Mouse (Mus musculus) CH12.LX (cell line): ENCODE data around the gene Ptma. TPM values are rescaled to one million over a fixed set of nuclear protein-coding genes. Genes with fewer than 3 reads are reported as not detected.

ENCODE experiments used
- DNase-seq: peaks from one replicate; pipeline ENCODE4 v3.0.0-alpha.2; 2013; ENCODE audit errors: extremely low read depth
- H3K27ac ChIP-seq: 2 replicates; pipeline ENCODE4 v1.5.1; 2012; ENCODE audit warnings: low read depth, mild to moderate bottlenecking, control low read depth, moderate library complexity; ENCODE audit not compliant: insufficient read depth
- H3K27me3 ChIP-seq: replicated peaks from 2 replicates; pipeline ENCODE3; 2012; ENCODE audit warnings: inconsistent platforms
- H3K36me3 ChIP-seq, 2 experiments: replicated peaks in 1 of 2; 2 replicates each; pipeline versions ENCODE3 to v1.6.1; 2012; ENCODE audit warnings: inconsistent platforms in 1 of 2, low read length in 1 of 2, mild to moderate bottlenecking in 1 of 2, mixed read lengths in 1 of 2, moderate library complexity in 1 of 2; ENCODE audit not compliant: control insufficient read depth in 1 of 2, insufficient read depth in 1 of 2
- H3K4me1 ChIP-seq, 2 experiments: 2 replicates each; pipeline ENCODE4 v1.6.1; 2012; ENCODE audit warnings: inconsistent platforms in 1 of 2, moderate library complexity in 1 of 2; ENCODE audit not compliant: insufficient read depth in 2 of 2, control insufficient read depth in 1 of 2
- H3K4me2 ChIP-seq: 2 replicates; pipeline ENCODE4 v1.6.1; 2012; ENCODE audit warnings: low read depth, mild to moderate bottlenecking, control low read depth; ENCODE audit not compliant: poor library complexity, insufficient read depth, severe bottlenecking
- H3K4me3 ChIP-seq, 3 experiments: fragments of 150-350 bp in 1 of 3; sonication (generic) in 1 of 3; replicated peaks in 1 of 3; 2 replicates each; pipeline versions ENCODE3 to v1.5.1; 2011 to 2012; ENCODE audit warnings: low read depth in 2 of 3, low read length in 2 of 3, mild to moderate bottlenecking in 2 of 3, moderate library complexity in 2 of 3, control low read depth in 1 of 3, improper control_type of control experiment in 1 of 3, inconsistent platforms in 1 of 3, mixed read lengths in 1 of 3; ENCODE audit not compliant: poor library complexity in 1 of 3
- H3K79me2 ChIP-seq: replicated peaks from 2 replicates; pipeline ENCODE4 v1.6.1; 2012; ENCODE audit warnings: mild to moderate bottlenecking, moderate library complexity; ENCODE audit not compliant: control insufficient read depth, poor library complexity, insufficient read depth, severe bottlenecking; ENCODE audit errors: extremely low read depth
- H3K9ac ChIP-seq: 2 replicates; pipeline ENCODE4 v1.6.1; 2012; ENCODE audit warnings: low read depth, mild to moderate bottlenecking, control low read depth, moderate library complexity; ENCODE audit not compliant: insufficient read depth
- H3K9me3 ChIP-seq: replicated peaks from 2 replicates; pipeline ENCODE3; 2012; ENCODE audit warnings: low read length, inconsistent platforms, mixed read lengths
- BHLHE40 ChIP-seq: IDR thresholded peaks from 2 replicates; pipeline ENCODE4 v1.6.1; 2011; ENCODE audit warnings: mild to moderate bottlenecking, low read depth, low read length, improper control_type of control experiment
- CHD1 ChIP-seq: IDR thresholded peaks from 2 replicates; pipeline ENCODE4 v1.6.1; 2012; ENCODE audit warnings: low read depth, low read length, improper control_type of control experiment, inconsistent platforms
- CHD2 ChIP-seq: IDR thresholded peaks from 2 replicates; pipeline ENCODE4 v1.6.1; 2011; ENCODE audit warnings: low read length, improper control_type of control experiment
- EP300 ChIP-seq: IDR thresholded peaks from 2 replicates; pipeline ENCODE4 v1.6.1; 2011; ENCODE audit warnings: low read length, improper control_type of control experiment
- KAT2A ChIP-seq: IDR thresholded peaks from 2 replicates; pipeline ENCODE4 v1.6.1; 2012; ENCODE audit warnings: low read length, improper control_type of control experiment, inconsistent platforms; ENCODE audit not compliant: insufficient replicate concordance
- MAX ChIP-seq: IDR thresholded peaks from 2 replicates; pipeline ENCODE4 v1.6.1; 2011; ENCODE audit warnings: low read length, improper control_type of control experiment
- MXI1 ChIP-seq: IDR thresholded peaks from 2 replicates; pipeline ENCODE4 v1.6.1; 2011; ENCODE audit warnings: mild to moderate bottlenecking, low read depth, low read length, improper control_type of control experiment
- MYC ChIP-seq: IDR thresholded peaks from 2 replicates; pipeline ENCODE4 v1.6.1; 2011; ENCODE audit warnings: low read depth, mild to moderate bottlenecking, improper control_type of control experiment, low read length
- POLR2A ChIP-seq: IDR thresholded peaks from 2 replicates; pipeline ENCODE4 v1.6.1; 2011; ENCODE audit warnings: low read depth, mild to moderate bottlenecking, improper control_type of control experiment, low read length
- POLR2AphosphoS2 ChIP-seq: IDR thresholded peaks from 2 replicates; pipeline ENCODE4 v1.6.1; 2011; ENCODE audit warnings: low read depth, low read length, improper control_type of control experiment
- RAD21 ChIP-seq: IDR thresholded peaks from 2 replicates; pipeline ENCODE4 v1.6.1; 2011; ENCODE audit warnings: low read depth, mild to moderate bottlenecking, low read length, improper control_type of control experiment, moderate library complexity
- RCOR1 ChIP-seq: conservative IDR thresholded peaks from 2 replicates; pipeline ENCODE4 v1.6.1; 2012; ENCODE audit warnings: low read depth, mild to moderate bottlenecking, inconsistent platforms, low read length, improper control_type of control experiment
- TBP ChIP-seq: conservative IDR thresholded peaks from 2 replicates; pipeline ENCODE4 v1.6.1; 2011; ENCODE audit warnings: low read depth, low read length, improper control_type of control experiment
- TCF12 ChIP-seq: IDR thresholded peaks from 2 replicates; pipeline ENCODE4 v1.6.1; 2014; ENCODE audit warnings: low read depth, mild to moderate bottlenecking, inconsistent platforms, low read length, improper control_type of control experiment
- UBTF ChIP-seq: IDR thresholded peaks from 2 replicates; pipeline ENCODE4 v1.6.1; 2012; ENCODE audit warnings: low read depth, mild to moderate bottlenecking, inconsistent platforms, low read length, improper control_type of control experiment, moderate library complexity
- USF2 ChIP-seq: conservative IDR thresholded peaks from 2 replicates; pipeline ENCODE4 v1.6.1; 2011; ENCODE audit warnings: low read depth, low read length, improper control_type of control experiment
- ZC3H11A ChIP-seq: IDR thresholded peaks from 2 replicates; pipeline ENCODE4 v1.6.1; 2012; ENCODE audit warnings: low read depth, mild to moderate bottlenecking, inconsistent platforms, low read length, improper control_type of control experiment
- ZMIZ1 ChIP-seq: IDR thresholded peaks from 2 replicates; pipeline ENCODE4 v1.6.1; 2012; ENCODE audit warnings: low read depth, mild to moderate bottlenecking, inconsistent platforms, low read length, improper control_type of control experiment
- ZNF384 ChIP-seq: IDR thresholded peaks from 2 replicates; pipeline ENCODE4 v1.6.1; 2012; ENCODE audit warnings: low read depth, low read length, improper control_type of control experiment, inconsistent platforms
- dilution Hi-C: fragments of 300-500 bp; cut with MboI; formaldehyde crosslinking; loops from 2 replicates; pipeline ENCODE4 v1.14.3; 2020; ENCODE audit warnings: low sequenced_read_pairs; ENCODE audit not compliant: extremely low pct_unique_long_range_greater_than_20kb, extremely low pct_ligation_motif_present
- in situ Hi-C: fragments of 300-500 bp; cut with MboI; formaldehyde crosslinking; loops from 3 replicates; pipeline ENCODE4 v1.14.3; 2019; ENCODE audit warnings: low sequenced_read_pairs, low pct_ligation_motif_present, low pct_unique_long_range_greater_than_20kb, mixed read lengths
- polyA plus RNA-seq: library from polyadenylated mRNA; unstranded; fragments of >175 nt; gene quantifications from 2 replicates; pipeline ENCODE4 v1.2.1, GENCODE M21; 2012; ENCODE audit warnings: low read depth; ENCODE audit not compliant: insufficient read length
- total RNA-seq, 2 experiments: library from RNA; depleted of rRNA; stranded (reverse); fragments of 300-350 nt in 1 of 2; fragments of >200 nt in 1 of 2; gene quantifications; 2 replicates each; pipeline ENCODE4 v1.2.3; 2012 to 2014

Ptma gene
- total and polyA plus RNA-seq, 3 experiments = 2,835 to 5,324 (median 5,084) TPM

GRCm38 (mm10) chr1:86489901-86490300, 36.6 kb upstream of the Ptma start:
- Histone ChIP-seq H3K36me3 (no peaks in the 10 kb centered on the region), H3K27ac (no peak overlapping the region), H3K27me3 (no peaks in the 10 kb centered on the region), H3K4me3 (no peak overlapping the region), H3K79me2 (no peaks in the 10 kb centered on the region; the same call in 1 of the 2 replicates), H3K4me1 (peaks cover 24 to 53% of the 10 kb centered on the region in 2 experiments), H3K4me2 (no peak overlapping the region), H3K9me3 (no peaks in the 10 kb centered on the region), H3K9ac (no peak overlapping the region)
- DNase-seq = no peak
- dilution Hi-C loops (no loop called here), in situ Hi-C loops (loop anchor here (5.0 kb wide), 1 partner anchor 48 kb away; no protein-coding TSS in a partner anchor)
- TF ChIP-seq MAX = no peak
- no peak for TF ChIP-seq RCOR1
- no peak for TF ChIP-seq ZMIZ1
- TF ChIP-seq KAT2A = no peak
- no peak for TF ChIP-seq TBP
- no peak for TF ChIP-seq MYC
- TF ChIP-seq BHLHE40 = no peak

GRCm38 (mm10) chr1:86490697-86491096, 35.8 kb upstream of the Ptma start:
- TF ChIP-seq POLR2A (no peak), RAD21 (no peak), EP300 (no peak), ZNF384 (no peak), KAT2A (no peak), UBTF (no peak), ZMIZ1 (no peak), ZC3H11A (no peak), CHD2 (no peak), MXI1 (no peak), POLR2AphosphoS2 (no peak), TCF12 (no peak), USF2 (no peak), CHD1 (no peak)
- no peak overlapping the region for H3K4me2 ChIP-seq
- no peak for DNase-seq
- H3K27me3 ChIP-seq = no peaks in the 10 kb centered on the region
- H3K79me2 ChIP-seq = no peaks in the 10 kb centered on the region; the same call in 1 of the 2 replicates
- in situ Hi-C loops (loop anchor here (5.0 kb wide), 1 partner anchor 48 kb away; no protein-coding TSS in a partner anchor), dilution Hi-C loops (no loop called here)
- H3K9ac ChIP-seq = no peak overlapping the region
- H3K4me1 ChIP-seq = peaks cover 24 to 53% of the 10 kb centered on the region in 2 experiments
- H3K9me3 ChIP-seq = no peaks in the 10 kb centered on the region
- H3K36me3 ChIP-seq = no peaks in the 10 kb centered on the region
- no peak overlapping the region for H3K4me3 ChIP-seq
- H3K27ac ChIP-seq = no peak overlapping the region
